Mouse (Mus musculus) adrenal gland, adult (tissue): ENCODE results near the gene Cks2.

Source experiments
- DNase-seq, 2 experiments: peaks; one replicate each; pipeline ENCODE4 v3.0.0; 2022 to 2023; ENCODE audit warnings: low spot score in 1 of 2; ENCODE audit not compliant: inconsistent age in 2 of 2

Cks2 gene

GRCm38 (mm10) chr13:51679332-51679731 lies 34.3 kb downstream of the Cks2 start:
- DNase-seq, result no peak

- peak; percentile 74 to 77 for DNase-seq
Observed at GRCm38 (mm10) chr13:51681076-51681475, 36.0 kb downstream of the Cks2 start.

- no peak for DNase-seq
Observed at GRCm38 (mm10) chr13:51681634-51682033, 36.6 kb downstream of the Cks2 start.

GRCm38 (mm10) chr13:51685290-51685966 lies 40.4 kb downstream of the Cks2 start:
- DNase-seq, result peak in 1 of 2 experiments; percentile 51

GRCm38 (mm10) chr13:51686966-51687365 lies 41.9 kb downstream of the Cks2 start:
- DNase-seq, result peak in 1 of 2 experiments; percentile 61

GRCm38 (mm10) chr13:51688688-51689087 lies 43.7 kb downstream of the Cks2 start:
- no peak for DNase-seq

GRCm38 (mm10) chr13:51696481-51696880 lies 51.4 kb downstream of the Cks2 start:
- DNase-seq, result no peak

GRCm38 (mm10) chr13:51697455-51697854 lies 52.4 kb downstream of the Cks2 start:
- DNase-seq, result peak in 1 of 2 experiments; percentile 36

- peak in 1 of 2 experiments; percentile 49 for DNase-seq
Observed at GRCm38 (mm10) chr13:51697897-51698296, 52.9 kb downstream of the Cks2 start.

GRCm38 (mm10) chr13:51698318-51698717 lies 53.3 kb downstream of the Cks2 start:
- DNase-seq, result no peak
